Mouse (Mus musculus): ENCODE data around the gene Gast. TPM values are rescaled to one million over a fixed set of nuclear protein-coding genes. Genes with fewer than 3 reads are reported as not detected.

Gast gene
- polyA plus RNA-seq, 1 experiment from 2014 or later: not detected

GRCm38 (mm10) chr11:100362979-100363562, 28.9 kb downstream of the Gast start:
- peaks cover 29% of the 10 kb centered on the region for H3K27me3 ChIP-seq (ENCODE audit: insufficient read depth, low read length)
- H3K4me3 ChIP-seq (ENCODE audit: low read depth, low read length): no peak overlapping the region
- no peaks in the 10 kb centered on the region for H3K9me3 ChIP-seq (ENCODE audit: low read length)
- H3K4me2 ChIP-seq (ENCODE audit: low read depth, low read length): no peak overlapping the region
- no peak overlapping the region for H3K9ac ChIP-seq (replicated peaks)
- ATAC-seq (peak; percentile 45; the same call in 1 of the 2 replicates), DNase-seq (peak; percentile 73)
- TF ChIP-seq CTCF (IDR thresholded peaks at IDR 0.05; ENCODE audit: low read depth) (peak; percentile 79), EP300 (IDR thresholded peaks at IDR 0.05; ENCODE audit: low read depth) (no peak)
- 15% methylated on average over 12 of the region's 12 CpGs for WGBS (ENCODE audit: insufficient replicate concordance)
- H3K36me3 ChIP-seq (replicated peaks; ENCODE audit: insufficient read depth, low read length): no peaks in the 10 kb centered on the region
- no peak overlapping the region for H3K27ac ChIP-seq (ENCODE audit: low read depth)
- H3K4me1 ChIP-seq (ENCODE audit: insufficient read depth): no peaks in the 10 kb centered on the region

DNA sequence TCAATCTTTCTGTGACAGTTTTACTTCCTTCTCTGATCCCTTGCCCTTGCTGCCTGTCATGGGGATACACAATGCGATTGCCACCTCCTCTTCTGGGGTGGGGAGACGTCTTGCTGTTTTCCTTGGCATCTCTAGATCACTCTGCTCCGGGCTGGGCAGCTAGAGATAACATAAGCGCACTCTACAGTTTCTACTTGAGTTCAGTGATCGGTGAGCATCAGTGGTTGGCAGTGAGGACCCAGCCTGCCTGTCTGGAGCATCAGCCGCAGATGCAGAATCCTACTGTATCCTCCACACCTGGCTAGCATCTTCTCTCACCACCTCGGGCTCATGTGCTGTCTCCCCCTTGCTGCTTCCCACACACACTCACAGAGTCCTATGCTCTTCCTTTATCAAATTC, 34.9 kb downstream of the Gast start:
- TF ChIP-seq EP300 (IDR thresholded peaks at IDR 0.05; ENCODE audit: low read depth): no peak
- no peak for TF ChIP-seq CTCF (IDR thresholded peaks at IDR 0.05; ENCODE audit: low read depth)
- Histone ChIP-seq H3K27me3 (ENCODE audit: insufficient read depth, low read length) (0 out of 2 replicates have a peak, but pooled peaks cover under 1% of the 10 kb centered on the region), H3K36me3 (replicated peaks; ENCODE audit: insufficient read depth, low read length) (peaks cover 15% of the 10 kb centered on the region; the same call in 1 of the 2 replicates), H3K27ac (ENCODE audit: low read depth) (no peak overlapping the region), H3K4me2 (ENCODE audit: low read depth, low read length) (no peak overlapping the region), H3K4me3 (ENCODE audit: low read depth, low read length) (no peak overlapping the region), H3K9ac (replicated peaks) (no peak overlapping the region), H3K4me1 (ENCODE audit: insufficient read depth) (no peaks in the 10 kb centered on the region), H3K9me3 (ENCODE audit: low read length) (no peaks in the 10 kb centered on the region)
- 64% methylated on average over 7 of the region's 7 CpGs for WGBS (ENCODE audit: insufficient replicate concordance)
- ATAC-seq (no peak), DNase-seq (no peak)

DNA sequence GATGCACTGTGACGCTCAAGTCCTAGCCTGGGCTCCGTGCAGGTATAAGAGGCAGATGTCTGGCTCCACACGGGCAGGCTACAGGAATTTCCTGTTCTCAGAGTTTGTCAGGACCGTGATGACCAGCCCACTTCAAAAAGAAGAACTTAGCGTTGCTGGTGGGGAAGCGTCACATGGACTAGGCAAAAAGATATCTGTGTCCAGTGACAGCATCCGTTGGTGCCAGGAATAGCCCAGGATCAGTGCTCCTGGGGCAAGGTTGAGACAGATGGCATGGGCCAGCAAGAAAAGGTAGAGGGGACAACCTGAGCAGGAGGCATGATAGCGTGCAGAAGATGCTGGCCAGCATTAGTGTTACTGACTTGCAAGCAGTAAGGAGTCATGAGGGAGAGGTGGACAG, 35.6 kb downstream of the Gast start:
- peaks cover 18% of the 10 kb centered on the region; the same call in 1 of the 2 replicates for H3K36me3 ChIP-seq (replicated peaks; ENCODE audit: insufficient read depth, low read length)
- TF ChIP-seq CTCF (IDR thresholded peaks at IDR 0.05; ENCODE audit: low read depth) (no peak), EP300 (IDR thresholded peaks at IDR 0.05; ENCODE audit: low read depth) (no peak)
- H3K9ac ChIP-seq (replicated peaks): no peak overlapping the region
- H3K9me3 ChIP-seq (ENCODE audit: low read length): no peaks in the 10 kb centered on the region
- DNase-seq: no peak
- WGBS (ENCODE audit: insufficient replicate concordance): 53% methylated on average over 8 of the region's 8 CpGs
- no peaks in the 10 kb centered on the region for H3K27me3 ChIP-seq (ENCODE audit: insufficient read depth, low read length)
- no peak overlapping the region for H3K4me2 ChIP-seq (ENCODE audit: low read depth, low read length)
- ATAC-seq: no peak
- H3K4me3 ChIP-seq (ENCODE audit: low read depth, low read length): no peak overlapping the region
- H3K27ac ChIP-seq (ENCODE audit: low read depth): no peak overlapping the region
- no peaks in the 10 kb centered on the region for H3K4me1 ChIP-seq (ENCODE audit: insufficient read depth)

GRCm38 (mm10) chr11:100371981-100372558, 37.9 kb downstream of the Gast start:
- Histone ChIP-seq H3K27me3 (ENCODE audit: insufficient read depth, low read length) (no peaks in the 10 kb centered on the region), H3K4me3 (ENCODE audit: low read depth, low read length) (no peak overlapping the region), H3K4me2 (ENCODE audit: low read depth, low read length) (no peak overlapping the region), H3K9ac (replicated peaks) (no peak overlapping the region), H3K27ac (ENCODE audit: low read depth) (no peak overlapping the region), H3K4me1 (ENCODE audit: insufficient read depth) (no peaks in the 10 kb centered on the region), H3K36me3 (replicated peaks; ENCODE audit: insufficient read depth, low read length) (peaks cover 30% of the 10 kb centered on the region), H3K9me3 (ENCODE audit: low read length) (no peaks in the 10 kb centered on the region)
- WGBS (ENCODE audit: insufficient replicate concordance): 62% methylated on average over 8 of the region's 8 CpGs
- ATAC-seq (no peak), DNase-seq (no peak)
- TF ChIP-seq EP300 (IDR thresholded peaks at IDR 0.05; ENCODE audit: low read depth) (no peak), CTCF (IDR thresholded peaks at IDR 0.05; ENCODE audit: low read depth) (no peak)

- 85% methylated on average over 9 of the region's 9 CpGs for WGBS (ENCODE audit: insufficient replicate concordance)
- Histone ChIP-seq H3K27me3 (ENCODE audit: insufficient read depth, low read length) (no peaks in the 10 kb centered on the region), H3K4me1 (ENCODE audit: insufficient read depth) (no peaks in the 10 kb centered on the region), H3K27ac (ENCODE audit: low read depth) (no peak overlapping the region), H3K4me3 (ENCODE audit: low read depth, low read length) (no peak overlapping the region), H3K36me3 (replicated peaks; ENCODE audit: insufficient read depth, low read length) (peaks cover 51% of the 10 kb centered on the region), H3K9ac (replicated peaks) (no peak overlapping the region), H3K4me2 (ENCODE audit: low read depth, low read length) (no peak overlapping the region), H3K9me3 (ENCODE audit: low read length) (no peaks in the 10 kb centered on the region)
- ATAC-seq (no peak), DNase-seq (no peak)
- TF ChIP-seq CTCF (IDR thresholded peaks at IDR 0.05; ENCODE audit: low read depth): no peak
- no peak for TF ChIP-seq EP300 (IDR thresholded peaks at IDR 0.05; ENCODE audit: low read depth)
Observed at GRCm38 (mm10) chr11:100375127-100375526, 40.9 kb downstream of the Gast start.

DNA sequence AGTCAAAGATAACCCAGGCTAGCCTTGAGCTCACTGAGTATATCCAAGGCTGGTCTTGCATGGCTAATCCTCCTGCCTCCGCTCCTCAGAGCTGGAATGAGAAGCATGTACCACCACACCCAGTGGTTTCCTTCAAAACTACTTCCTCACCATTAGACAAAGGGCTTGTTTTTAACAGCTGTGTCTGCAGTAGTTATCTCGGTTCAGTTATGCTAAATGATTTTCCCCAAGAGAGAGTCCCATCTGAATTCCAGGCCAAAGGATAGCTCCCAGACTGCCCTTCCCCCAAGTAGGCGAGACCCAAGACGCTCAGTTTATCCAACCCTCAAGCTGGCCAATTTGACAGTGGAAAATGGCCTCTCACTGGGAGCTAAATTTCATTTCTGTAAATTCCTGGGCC, 41.8 kb downstream of the Gast start:
- no peak for DNase-seq
- no peak overlapping the region for H3K27ac ChIP-seq (ENCODE audit: low read depth)
- TF ChIP-seq EP300 (IDR thresholded peaks at IDR 0.05; ENCODE audit: low read depth) (no peak), CTCF (IDR thresholded peaks at IDR 0.05; ENCODE audit: low read depth) (no peak)
- H3K36me3 ChIP-seq (replicated peaks; ENCODE audit: insufficient read depth, low read length): peaks cover 51% of the 10 kb centered on the region
- H3K4me2 ChIP-seq (ENCODE audit: low read depth, low read length): no peak overlapping the region
- no peak overlapping the region for H3K4me3 ChIP-seq (ENCODE audit: low read depth, low read length)
- H3K27me3 ChIP-seq (ENCODE audit: insufficient read depth, low read length): no peaks in the 10 kb centered on the region
- 67% methylated on average over 4 of the region's 4 CpGs for WGBS (ENCODE audit: insufficient replicate concordance)
- no peak overlapping the region for H3K9ac ChIP-seq (replicated peaks)
- H3K9me3 ChIP-seq (ENCODE audit: low read length): no peaks in the 10 kb centered on the region
- ATAC-seq: no peak
- no peaks in the 10 kb centered on the region for H3K4me1 ChIP-seq (ENCODE audit: insufficient read depth)
